Mouse (Mus musculus) v-Abl transformed pro-B cells (cell line): ENCODE measurements around the gene Myo15.

ENCODE experiments used
- in situ Hi-C, 2 experiments: fragments of 400-800 bp; cut with MboI; formaldehyde crosslinking; loops; one replicate each; pipeline ENCODE4 v1.15.1; 2025; ENCODE audit not compliant: unreplicated experiment in 2 of 2

The Myo15 gene

DNA sequence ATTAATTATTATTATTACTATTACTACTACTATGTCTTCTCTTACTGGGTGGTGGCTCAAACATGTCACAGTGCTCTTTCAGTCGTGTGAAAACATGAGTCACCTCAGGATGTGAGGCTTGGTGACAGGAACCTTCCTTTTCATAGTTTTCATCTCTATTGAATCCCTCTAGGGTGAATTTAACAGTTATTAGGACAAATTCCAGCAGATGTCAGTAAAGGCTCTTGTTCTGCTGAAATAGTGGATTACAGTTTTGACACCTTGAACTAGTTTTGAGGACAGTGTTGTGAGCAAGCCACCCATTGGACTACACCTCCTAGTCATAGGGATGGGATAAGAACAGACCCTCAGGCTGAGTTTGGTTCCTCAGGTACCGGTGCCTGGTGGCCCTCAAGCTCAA lies 26.6 kb downstream of the Myo15 start:
- in situ Hi-C loops = no loop called here

- in situ Hi-C loops = no loop called here
Observed at GRCm38 (mm10) chr11:60507281-60507680, 38.1 kb downstream of the Myo15 start.

GRCm38 (mm10) chr11:60508950-60509349 lies 39.8 kb downstream of the Myo15 start:
- in situ Hi-C loops = no loop called here

GRCm38 (mm10) chr11:60509500-60509899 lies 40.4 kb downstream of the Myo15 start:
- in situ Hi-C loops = no loop called here

GRCm38 (mm10) chr11:60511893-60512292 lies 42.8 kb downstream of the Myo15 start:
- in situ Hi-C loops = no loop called here

GRCm38 (mm10) chr11:60512520-60512919 lies 43.4 kb downstream of the Myo15 start:
- in situ Hi-C loops = no loop called here

DNA sequence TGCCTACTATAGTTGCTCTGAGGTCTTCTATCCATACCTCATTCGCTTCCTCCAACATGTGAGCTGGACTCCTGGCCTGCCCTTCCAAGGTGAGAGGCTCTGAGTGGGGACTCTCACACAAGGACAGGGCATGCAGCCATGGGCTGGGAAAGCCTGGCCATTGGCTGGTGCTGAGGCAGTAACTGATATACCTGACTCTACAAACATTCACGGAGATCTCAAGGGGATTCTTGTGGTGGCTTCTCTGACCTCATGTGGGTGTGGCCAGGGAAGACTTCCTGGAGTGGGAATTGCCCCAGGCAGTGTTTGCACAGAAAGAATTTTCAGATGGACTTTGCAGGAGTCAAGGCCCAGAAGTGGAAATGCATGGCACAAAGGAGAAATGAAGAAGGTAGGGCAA lies 45.8 kb downstream of the Myo15 start:
- in situ Hi-C loops = no loop called here

- in situ Hi-C loops = no loop called here
Observed at GRCm38 (mm10) chr11:60518305-60518704, 49.2 kb downstream of the Myo15 start.

DNA sequence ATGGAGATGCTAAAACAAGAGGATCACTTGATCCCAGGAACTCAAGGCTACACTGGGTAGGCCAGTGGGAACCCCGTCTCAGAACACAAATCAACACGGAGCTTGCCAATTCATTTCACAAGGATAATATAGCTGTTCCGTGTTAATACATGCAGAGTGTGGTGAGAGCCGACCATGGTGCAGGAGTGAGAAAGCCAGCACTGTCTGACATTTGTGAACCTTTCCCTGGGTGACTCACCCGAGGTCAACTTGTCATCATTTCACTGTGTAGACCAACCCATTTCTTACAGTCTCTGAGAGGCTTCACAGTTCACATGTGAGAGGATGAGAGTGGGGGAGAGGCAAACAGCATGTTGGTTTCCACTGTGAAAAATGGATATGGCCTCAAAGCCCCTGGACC lies 52.9 kb downstream of the Myo15 start:
- in situ Hi-C loops = no loop called here

DNA sequence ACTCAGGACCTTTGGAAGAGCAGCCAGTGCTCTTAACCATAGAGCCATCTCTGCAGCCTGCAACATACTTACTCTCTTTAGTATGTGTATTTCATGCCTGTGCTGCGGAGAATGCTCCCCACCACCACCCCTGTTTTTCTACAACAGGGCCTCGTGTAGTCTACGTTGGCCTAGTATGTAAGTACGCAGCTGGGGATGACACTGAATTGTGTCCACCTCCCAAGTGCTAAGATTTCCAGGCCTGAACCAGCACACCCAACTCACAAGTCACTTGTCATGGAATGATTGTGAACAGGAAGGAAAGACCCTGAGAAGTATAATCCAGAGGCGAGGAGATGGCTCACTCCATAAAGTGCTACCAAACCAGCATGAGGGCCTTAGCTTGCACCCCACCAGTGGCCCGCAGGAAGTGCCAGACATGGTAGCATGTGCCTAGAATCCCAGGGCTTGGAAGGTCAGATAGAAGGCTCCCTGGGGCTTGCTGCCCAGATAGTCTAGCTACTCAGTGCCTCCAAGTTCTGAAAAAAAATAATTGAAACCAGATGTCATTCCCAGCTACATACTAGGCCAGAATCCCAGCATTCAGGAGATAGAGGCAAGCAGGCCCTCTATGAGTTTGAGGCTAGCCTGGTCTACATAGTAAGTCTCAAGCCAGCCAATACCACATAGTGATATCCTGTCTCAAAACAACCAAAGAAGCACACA lies 53.7 kb downstream of the Myo15 start:
- in situ Hi-C loops = no loop called here

DNA sequence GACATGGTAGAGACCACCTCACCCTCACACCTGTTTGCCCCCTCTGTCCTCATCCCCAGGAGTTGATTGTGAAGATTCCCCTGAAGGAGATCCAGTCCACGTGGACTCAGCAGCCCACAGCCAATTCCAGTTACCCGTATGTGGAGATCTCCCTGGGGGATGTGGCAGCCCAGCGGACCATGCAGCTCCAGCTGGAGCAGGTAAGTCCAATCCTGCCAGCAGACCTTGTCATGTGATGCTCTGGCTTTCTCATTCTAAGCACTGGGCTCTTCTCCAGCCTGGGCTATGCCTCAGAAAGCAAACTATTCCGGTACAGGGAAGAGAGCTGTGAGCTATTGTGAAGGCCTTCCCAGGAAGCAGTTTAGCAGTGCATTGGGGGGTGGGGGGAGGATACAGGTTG lies 57.3 kb downstream of the Myo15 start:
- in situ Hi-C loops = loop anchor here in 1 of 2 experiments (25.0 kb wide), 1 partner anchor 161 kb away; the partner anchor contains the start of gene Llgl1

GRCm38 (mm10) chr11:60535676-60536075 lies 66.5 kb downstream of the Myo15 start:
- in situ Hi-C loops = loop anchor here in 1 of 2 experiments (25.0 kb wide), 1 partner anchor 152 kb away; the partner anchor contains the start of gene Llgl1

DNA sequence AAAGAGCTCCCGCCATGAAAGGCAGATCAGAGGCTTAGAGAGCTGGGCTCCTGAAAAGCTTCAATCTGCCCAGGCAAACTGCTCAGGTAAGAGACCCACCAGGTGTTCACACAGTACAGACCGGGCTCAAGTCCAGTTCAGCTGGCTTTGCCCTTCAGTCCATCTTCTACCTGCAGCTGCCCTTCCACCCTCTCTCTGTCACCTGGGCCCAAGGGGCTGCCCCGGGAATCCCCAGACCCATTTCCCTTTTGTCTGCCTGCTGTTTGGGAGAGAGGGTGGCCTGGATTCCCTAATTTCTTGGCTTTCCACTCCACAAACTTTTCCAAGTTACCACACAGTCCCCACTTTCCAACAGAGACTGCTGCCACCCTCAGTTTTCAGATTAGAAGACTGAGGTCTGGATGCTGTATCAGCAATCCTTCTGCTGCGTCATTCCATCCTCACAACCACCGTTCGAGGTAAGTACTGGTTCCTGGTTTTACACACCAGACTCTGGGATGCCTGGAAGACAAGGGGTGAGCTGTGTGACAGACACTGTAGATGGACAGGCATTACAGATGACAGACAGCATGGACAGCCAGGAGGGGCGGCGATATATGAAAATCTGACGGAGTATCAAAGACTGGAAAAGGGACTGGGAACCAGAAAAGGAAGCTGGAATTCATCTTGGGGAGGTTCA lies 67.2 kb downstream of the Myo15 start, which contains the start of gene Alkbh5:
Alkbh5 (plus strand) TSS at position 202 of the 679 bp plus-strand sequence.
- in situ Hi-C loops = loop anchor here in 1 of 2 experiments (25.0 kb wide), 1 partner anchor 151 kb away; the partner anchor contains the start of gene Llgl1

- in situ Hi-C loops = loop anchor here in 1 of 2 experiments (25.0 kb wide), 1 partner anchor 150 kb away; the partner anchor contains the start of gene Llgl1
Observed at GRCm38 (mm10) chr11:60536859-60537467, 67.8 kb downstream of the Myo15 start.

DNA sequence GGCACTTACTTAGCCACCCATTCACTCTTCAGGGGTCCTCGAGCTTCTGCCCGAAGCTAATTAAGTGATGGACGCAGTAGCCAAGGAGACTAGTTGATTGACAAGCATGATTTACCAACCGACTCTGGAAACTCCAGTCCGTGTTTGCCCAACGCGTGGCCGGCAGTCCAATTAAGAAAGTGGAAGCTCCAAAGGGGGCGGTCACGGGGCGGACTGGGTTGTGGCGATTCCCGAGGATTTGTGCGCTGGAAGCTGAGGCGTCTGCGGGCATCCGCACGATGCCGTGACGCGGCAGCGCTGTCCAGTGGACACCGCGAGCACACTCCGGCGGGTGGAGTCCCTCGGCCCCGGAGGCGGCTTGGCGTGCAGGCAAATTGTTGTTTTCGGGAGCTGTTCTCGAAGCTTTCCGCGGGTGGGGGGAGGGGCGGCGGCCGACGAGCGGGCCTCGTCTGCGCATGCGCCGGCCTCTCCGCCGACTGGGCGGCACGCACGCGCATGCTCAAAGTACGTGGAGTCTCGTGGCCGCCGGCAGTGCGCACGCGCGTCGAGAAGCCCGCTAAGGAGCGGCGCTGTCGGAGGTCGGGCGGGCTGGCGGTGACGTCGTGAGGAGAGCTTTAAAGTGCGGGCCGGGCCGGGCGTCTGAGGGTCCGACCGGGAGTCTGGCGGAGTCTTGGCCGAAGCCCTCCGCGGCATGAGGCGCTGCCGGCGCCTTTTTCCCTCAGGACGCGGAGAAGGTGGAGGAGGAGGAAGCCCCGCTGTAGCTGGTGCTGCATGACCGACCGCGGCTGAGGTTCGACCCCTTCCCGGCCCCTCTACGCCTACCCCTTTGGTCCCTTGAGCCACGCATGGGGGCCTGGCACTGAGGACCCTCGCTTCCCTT lies 68.6 kb downstream of the Myo15 start:
- in situ Hi-C loops = loop anchor here in 1 of 2 experiments (25.0 kb wide), 1 partner anchor 150 kb away; the partner anchor contains the start of gene Llgl1

- in situ Hi-C loops = loop anchor here in 1 of 2 experiments (25.0 kb wide), 1 partner anchor 149 kb away; the partner anchor contains the start of gene Llgl1
Observed at GRCm38 (mm10) chr11:60538371-60539281, 69.5 kb downstream of the Myo15 start.

DNA sequence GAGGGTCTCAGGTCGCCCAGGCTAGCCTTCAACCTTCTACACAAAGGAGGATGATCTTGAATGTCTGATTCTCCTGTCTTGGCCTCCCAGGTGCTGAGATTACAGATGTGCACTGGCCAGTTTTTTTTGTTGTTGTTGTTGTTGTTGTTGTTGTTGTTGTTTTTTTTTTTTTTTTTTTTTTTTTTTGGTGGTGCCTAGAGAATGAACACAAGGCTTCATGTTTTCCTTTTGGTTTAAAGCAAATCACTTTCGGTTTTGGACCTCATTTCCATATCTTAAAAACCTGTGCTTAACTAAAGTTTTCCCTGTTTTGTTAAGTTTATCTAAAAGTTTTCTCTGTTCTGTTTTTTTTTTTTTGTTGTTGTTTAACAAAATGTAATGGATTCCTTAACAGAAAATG lies 70.4 kb downstream of the Myo15 start:
- in situ Hi-C loops = loop anchor here in 1 of 2 experiments (25.0 kb wide), 1 partner anchor 148 kb away; the partner anchor contains the start of gene Llgl1

GRCm38 (mm10) chr11:60540002-60540610 lies 71.0 kb downstream of the Myo15 start:
- in situ Hi-C loops = loop anchor here (10.0 to 25.0 kb wide), 2 partner anchors 147 to 155 kb away; partner anchors contain the start of gene Llgl1 (in 2 of the 2)
